Mouse (Mus musculus) ES-CJ7 (cell line): ENCODE data around the gene Chpf.

Experiments used
- DNase-seq: peaks from one replicate; pipeline ENCODE4 v3.0.0; 2011; ENCODE audit warnings: low read depth, low spot score

Chpf gene

GRCm38 (mm10) chr1:75478916-75479634, at the start of gene Chpf, which contains the start of gene Tmem198:
Gene Chpf (minus strand): TSS chr1:75479307.
Gene Tmem198 (plus strand): TSS chr1:75479532.
- DNase-seq: peak; percentile 99

GRCm38 (mm10) chr1:75524679-75525078, 45.6 kb upstream of the Chpf start:
- DNase-seq: no peak

- peak; percentile 93 for DNase-seq
Observed at GRCm38 (mm10) chr1:75521321-75522031, 42.4 kb upstream of the Chpf start, which contains the start of gene Stk11ip. Gene Stk11ip (plus strand): TSS chr1:75521529.

GRCm38 (mm10) chr1:75519576-75519975, 40.5 kb upstream of the Chpf start:
- DNase-seq: no peak

GRCm38 (mm10) chr1:75518427-75518826, 39.3 kb upstream of the Chpf start:
- peak; percentile 61 for DNase-seq

- DNase-seq: peak; percentile 96
Observed at GRCm38 (mm10) chr1:75517984-75518383, 38.9 kb upstream of the Chpf start.

GRCm38 (mm10) chr1:75516703-75517380, 37.7 kb upstream of the Chpf start:
- DNase-seq: no peak

GRCm38 (mm10) chr1:75512550-75512949, 33.4 kb upstream of the Chpf start:
- peak; percentile 64 for DNase-seq

GRCm38 (mm10) chr1:75511437-75512210, 32.5 kb upstream of the Chpf start:
- peak; percentile 84 for DNase-seq

GRCm38 (mm10) chr1:75510154-75510553, 31.0 kb upstream of the Chpf start:
- DNase-seq: peak; percentile 67

GRCm38 (mm10) chr1:75509586-75509985, 30.5 kb upstream of the Chpf start:
- DNase-seq: no peak

- no peak for DNase-seq
Observed at GRCm38 (mm10) chr1:75507006-75507405, 27.9 kb upstream of the Chpf start, which contains the start of gene Inha. Gene Inha (plus strand): TSS chr1:75507077.

- DNase-seq: peak; percentile 70
Observed at GRCm38 (mm10) chr1:75505956-75506831, 27.1 kb upstream of the Chpf start, which contains the start of gene Obsl1. Gene Obsl1 (minus strand): TSS chr1:75506452.

- peak; percentile 58 for DNase-seq
Observed at GRCm38 (mm10) chr1:75505159-75505955, 26.2 kb upstream of the Chpf start.

- no peak for DNase-seq
Observed at GRCm38 (mm10) chr1:75504256-75505045, 25.3 kb upstream of the Chpf start.

- DNase-seq: peak; percentile 55
Observed at GRCm38 (mm10) chr1:75503651-75503980, 24.5 kb upstream of the Chpf start.

- DNase-seq: no peak
Observed at GRCm38 (mm10) chr1:75502945-75503650, 24.0 kb upstream of the Chpf start.

GRCm38 (mm10) chr1:75501905-75502304, 22.8 kb upstream of the Chpf start:
- no peak for DNase-seq
